Mouse (Mus musculus): ENCODE measurements around the gene Lcp2.

DNA sequence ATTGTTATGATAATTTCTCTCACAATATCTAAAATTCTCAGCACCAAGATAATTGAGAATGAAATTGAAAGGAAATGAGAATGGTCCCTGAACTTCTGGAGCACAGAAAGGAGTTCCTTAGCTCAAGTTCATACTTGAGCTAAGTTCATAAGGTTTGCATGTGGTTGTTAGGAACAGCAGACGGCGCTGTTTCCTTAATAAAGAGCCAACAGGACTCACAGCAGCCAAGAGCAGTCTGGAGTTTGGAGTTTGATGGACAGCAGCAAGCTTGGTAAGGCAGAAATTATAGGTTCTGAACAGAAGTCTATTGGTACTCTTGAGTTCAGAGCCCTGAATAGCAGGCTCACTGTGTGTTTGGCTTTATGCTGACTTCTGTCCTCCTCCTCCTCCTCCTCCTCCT, 76.4 kb downstream of the Lcp2 start:
- TF ChIP-seq POLR2A (IDR thresholded peaks at IDR 0.05; ENCODE audit: control insufficient read depth, low read depth, low read length) (no peak), CTCF (IDR thresholded peaks at IDR 0.05; ENCODE audit: control insufficient read depth, insufficient read depth, insufficient replicate concordance, low read depth, low read length) (no peak)

Measured in testis, adult 2 months (tissue).